Mouse (Mus musculus): ENCODE results near the gene Stmnd1. TPM values are rescaled to one million over a fixed set of nuclear protein-coding genes. Genes with fewer than 3 reads are reported as not detected.

Stmnd1 gene
- total RNA-seq, 2 experiments from 2014 or later = not detected

Other genes starting within 250 kb of the Stmnd1 start
- 10 to 100 TPM; 26.7 to 29.5 TPM for gene Rbm24, start 144.7 kb downstream of the Stmnd1 start, total RNA-seq (2021)
- 10 to 100 TPM; 86.0 to 95.9 TPM for gene Cap2, start 228.1 kb downstream of the Stmnd1 start, total RNA-seq (2021)